Mouse (Mus musculus): ENCODE data around the gene Sowaha. TPM values are rescaled to one million over a fixed set of nuclear protein-coding genes. Genes with fewer than 3 reads are reported as not detected.
"Not testable (repeated sequence)": the region's sequence is repeated elsewhere in the genome, so short reads cannot be mapped to it uniquely, and the experiment has no call there.

Gene Sowaha
- polyA plus RNA-seq, 1 experiment from 2014 or later, result 0.13 TPM

DNA sequence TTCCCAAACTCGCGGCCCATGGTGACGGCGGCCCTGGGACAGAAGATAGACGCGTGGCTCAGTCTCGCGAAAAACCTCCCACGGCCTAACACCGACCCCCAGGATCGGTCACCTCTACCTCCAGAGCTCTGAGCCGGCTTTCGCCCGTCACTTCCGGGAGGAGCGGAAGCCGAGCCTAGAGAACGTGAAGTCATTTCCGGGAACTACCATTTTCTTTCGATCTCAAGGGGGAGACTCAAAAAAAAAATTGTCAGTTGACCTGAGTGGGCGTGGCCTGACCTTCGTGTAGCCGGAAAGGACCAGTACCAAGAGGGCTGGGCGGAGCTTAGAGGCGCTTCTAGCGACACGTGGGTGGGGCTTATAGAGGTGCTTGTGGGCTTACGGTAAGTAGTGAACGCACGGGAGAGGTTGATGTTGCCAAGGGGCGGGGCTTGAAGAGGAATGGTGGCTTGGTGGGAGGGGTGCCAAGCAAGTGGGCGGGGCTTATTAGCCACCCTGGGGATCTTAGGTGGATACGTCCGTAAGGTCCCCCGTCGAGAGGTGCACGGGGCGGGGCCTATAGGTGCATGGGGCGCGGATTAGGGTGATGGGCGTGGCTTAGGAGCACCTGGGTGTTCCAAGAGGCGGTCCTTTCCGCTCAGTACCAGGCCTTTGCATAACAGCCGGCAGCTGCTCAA, 49.3 kb downstream of the Sowaha start, which contains the start of the genes Uqcrq and Gdf9:
Gene Uqcrq (minus strand): TSS at position 162 of the 677 bp plus-strand sequence.
Gene Gdf9 (plus strand): TSS at position 354 of the 677 bp plus-strand sequence.
- no peaks in the 10 kb centered on the region for H3K27me3 ChIP-seq (ENCODE audit: control insufficient read depth, insufficient read depth, low read length)
- WGBS, result under 1% methylated on average over 44 of the region's 44 CpGs
- H3K4me1 ChIP-seq (ENCODE audit: control insufficient read depth, insufficient read depth, low read length), result peaks cover 10% of the 10 kb centered on the region
- peak within 1 kb of the TSS; percentile 79 for H3K9ac ChIP-seq (replicated peaks; ENCODE audit: low read depth, low read length)
- H3K4me3 ChIP-seq (ENCODE audit: low read depth, low read length), result peak within 1 kb of the TSS; percentile 89
- peak within 1 kb of the TSS; percentile 74 for H3K4me2 ChIP-seq (replicated peaks; ENCODE audit: low read depth, low read length)
- ATAC-seq (ENCODE audit: insufficient number of reproducible peaks, insufficient read depth, low FRiP score, low read depth), result peak; percentile 95
- peak within 1 kb of the TSS; percentile 62; the same call in 1 of the 2 replicates for H3K27ac ChIP-seq (ENCODE audit: low read length)
- no peaks in the 10 kb centered on the region for H3K9me3 ChIP-seq (ENCODE audit: control insufficient read depth, low read depth, low read length)
- H3K36me3 ChIP-seq (ENCODE audit: control insufficient read depth, insufficient read depth, low read length), result peaks cover 5% of the 10 kb centered on the region; the same call in 1 of the 2 replicates

- ATAC-seq (ENCODE audit: insufficient number of reproducible peaks, insufficient read depth, low FRiP score, low read depth), result no peak; the same call in 1 of the 2 replicates
- WGBS, result under 1% methylated on average over 34 of the region's 34 CpGs
- H3K9me3 ChIP-seq (ENCODE audit: control insufficient read depth, low read depth, low read length), result no peaks in the 10 kb centered on the region
Observed at GRCm38 (mm10) chr11:53430300-53430669, 49.8 kb downstream of the Sowaha start.

DNA sequence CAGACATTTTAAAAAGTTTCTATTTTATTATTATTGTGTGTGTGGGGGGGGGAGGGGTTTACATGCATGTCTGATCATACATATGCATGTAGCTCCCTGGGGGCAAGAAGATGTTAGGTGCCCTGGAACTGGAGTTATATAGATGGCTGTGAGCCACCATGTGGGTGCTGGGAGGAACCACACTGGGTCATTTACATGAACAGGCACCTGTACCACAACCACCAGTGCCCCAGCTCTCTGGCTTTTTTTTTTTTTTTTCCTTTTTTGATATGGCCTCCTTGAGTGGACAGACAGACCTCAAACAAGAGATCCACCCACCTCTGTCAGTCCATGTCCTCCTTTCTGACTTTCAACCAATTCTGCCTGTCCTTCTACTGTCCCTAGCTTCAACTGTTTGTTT, 50.9 kb downstream of the Sowaha start:
- peaks cover 10% of the 10 kb centered on the region for H3K4me1 ChIP-seq (ENCODE audit: control insufficient read depth, insufficient read depth, low read length)
- no peak for ATAC-seq (ENCODE audit: insufficient number of reproducible peaks, insufficient read depth, low FRiP score, low read depth)
- H3K36me3 ChIP-seq (ENCODE audit: control insufficient read depth, insufficient read depth, low read length), result peaks cover 5% of the 10 kb centered on the region; the same call in 1 of the 2 replicates
- no peaks in the 10 kb centered on the region for H3K9me3 ChIP-seq (ENCODE audit: control insufficient read depth, low read depth, low read length)
- no peak overlapping the region for H3K9ac ChIP-seq (replicated peaks; ENCODE audit: low read depth, low read length)
- H3K27me3 ChIP-seq (ENCODE audit: control insufficient read depth, insufficient read depth, low read length), result no peaks in the 10 kb centered on the region
- no peak overlapping the region for H3K27ac ChIP-seq (ENCODE audit: low read length)
- H3K4me2 ChIP-seq (replicated peaks; ENCODE audit: low read depth, low read length), result peak overlapping the region; percentile 74; the same call in 1 of the 2 replicates
- no peak overlapping the region; the same call in 1 of the 2 replicates for H3K4me3 ChIP-seq (ENCODE audit: low read depth, low read length)

More at GRCm38 (mm10) chr11:53430300-53430669, 49.8 kb downstream of the Sowaha start:
- Histone ChIP-seq H3K4me1 (ENCODE audit: control insufficient read depth, insufficient read depth, low read length) (peaks cover 10% of the 10 kb centered on the region), H3K27ac (ENCODE audit: low read length) (peak overlapping the region; percentile 62; the same call in 1 of the 2 replicates), H3K9ac (replicated peaks; ENCODE audit: low read depth, low read length) (peak overlapping the region; percentile 79), H3K36me3 (ENCODE audit: control insufficient read depth, insufficient read depth, low read length) (peaks cover 5% of the 10 kb centered on the region; the same call in 1 of the 2 replicates), H3K4me3 (ENCODE audit: low read depth, low read length) (peak overlapping the region; percentile 89), H3K27me3 (ENCODE audit: control insufficient read depth, insufficient read depth, low read length) (no peaks in the 10 kb centered on the region), H3K4me2 (replicated peaks; ENCODE audit: low read depth, low read length) (peak overlapping the region; percentile 74)

DNA sequence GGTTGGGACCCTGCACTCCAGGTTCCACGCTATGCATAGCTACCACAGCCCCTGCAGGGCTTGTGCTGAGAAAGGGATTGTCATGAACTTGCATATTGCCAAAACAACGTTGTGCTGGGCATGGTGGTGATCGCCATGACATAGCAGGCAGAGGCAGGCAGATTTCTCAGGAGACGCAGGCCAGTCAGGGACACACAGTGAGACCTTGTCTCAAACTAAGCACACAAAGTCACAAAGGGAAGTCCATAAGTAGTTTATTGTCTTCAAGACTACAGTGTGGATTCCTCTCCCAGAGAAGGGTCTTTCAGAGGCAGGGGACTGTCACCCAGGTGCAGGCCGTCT, 51.4 kb downstream of the Sowaha start:
- ATAC-seq (ENCODE audit: insufficient number of reproducible peaks, insufficient read depth, low FRiP score, low read depth), result no peak
- Histone ChIP-seq H3K9ac (replicated peaks; ENCODE audit: low read depth, low read length) (no peak overlapping the region), H3K36me3 (ENCODE audit: control insufficient read depth, insufficient read depth, low read length) (peaks cover 5% of the 10 kb centered on the region; the same call in 1 of the 2 replicates), H3K4me1 (ENCODE audit: control insufficient read depth, insufficient read depth, low read length) (peaks cover 10% of the 10 kb centered on the region), H3K4me3 (ENCODE audit: low read depth, low read length) (no peak overlapping the region), H3K4me2 (replicated peaks; ENCODE audit: low read depth, low read length) (no peak overlapping the region), H3K27me3 (ENCODE audit: control insufficient read depth, insufficient read depth, low read length) (no peaks in the 10 kb centered on the region), H3K9me3 (ENCODE audit: control insufficient read depth, low read depth, low read length) (no peaks in the 10 kb centered on the region), H3K27ac (ENCODE audit: low read length) (no peak overlapping the region)
- 96% methylated on average over 5 of the region's 5 CpGs for WGBS

- 85% methylated on average over 3 of the region's 3 CpGs for WGBS
- Histone ChIP-seq H3K4me3 (ENCODE audit: low read depth, low read length) (no peak overlapping the region), H3K9ac (replicated peaks; ENCODE audit: low read depth, low read length) (no peak overlapping the region), H3K36me3 (ENCODE audit: control insufficient read depth, insufficient read depth, low read length) (peaks cover 5% of the 10 kb centered on the region; the same call in 1 of the 2 replicates), H3K4me2 (replicated peaks; ENCODE audit: low read depth, low read length) (no peak overlapping the region), H3K27me3 (ENCODE audit: control insufficient read depth, insufficient read depth, low read length) (no peaks in the 10 kb centered on the region), H3K27ac (ENCODE audit: low read length) (no peak overlapping the region), H3K9me3 (ENCODE audit: control insufficient read depth, low read depth, low read length) (no peaks in the 10 kb centered on the region), H3K4me1 (ENCODE audit: control insufficient read depth, insufficient read depth, low read length) (peaks cover 10% of the 10 kb centered on the region)
- ATAC-seq (ENCODE audit: insufficient number of reproducible peaks, insufficient read depth, low FRiP score, low read depth), result no peak
Observed at GRCm38 (mm10) chr11:53427993-53428715, 51.9 kb downstream of the Sowaha start.

- ATAC-seq (ENCODE audit: insufficient number of reproducible peaks, insufficient read depth, low FRiP score, low read depth); H3K9ac ChIP-seq (replicated peaks; ENCODE audit: low read depth, low read length): not testable (repeated sequence)
- WGBS, result 90% methylated on average over 3 of the region's 3 CpGs
Observed at GRCm38 (mm10) chr11:53426914-53427313, 53.2 kb downstream of the Sowaha start.

More at GRCm38 (mm10) chr11:53426914-53427313, 53.2 kb downstream of the Sowaha start:
- H3K27ac ChIP-seq (ENCODE audit: low read length); H3K36me3 ChIP-seq (ENCODE audit: control insufficient read depth, insufficient read depth, low read length); H3K4me2 ChIP-seq (replicated peaks; ENCODE audit: low read depth, low read length); H3K4me3 ChIP-seq (ENCODE audit: low read depth, low read length); H3K4me1 ChIP-seq (ENCODE audit: control insufficient read depth, insufficient read depth, low read length); H3K9me3 ChIP-seq (ENCODE audit: control insufficient read depth, low read depth, low read length); H3K27me3 ChIP-seq (ENCODE audit: control insufficient read depth, insufficient read depth, low read length): not testable (repeated sequence)

Other genes starting within 250 kb of the Sowaha start
- 81.0 and 84.6 TPM in 2 replicates for gene Hspa4, start 179.8 kb downstream of the Sowaha start, polyA plus RNA-seq (2014; fragmentation: Nextera tagmentation; extraction: Ambion mirVana)
- gene Zcchc10, start 155.6 kb downstream of the Sowaha start, polyA plus RNA-seq (2014; fragmentation: Nextera tagmentation; extraction: Ambion mirVana), result 24.0 and 25.9 TPM in 2 replicates
- gene Aff4, start 129.4 kb downstream of the Sowaha start, polyA plus RNA-seq (2014; fragmentation: Nextera tagmentation; extraction: Ambion mirVana), result 88.9 and 93.6 TPM in 2 replicates
- 0.88 TPM in 1 of 2 replicates, not detected in the other for gene Leap2, start 57.1 kb downstream of the Sowaha start, polyA plus RNA-seq (2014; fragmentation: Nextera tagmentation; extraction: Ambion mirVana)
- 477 and 521 TPM in 2 replicates for gene Uqcrq, start 49.4 kb downstream of the Sowaha start, polyA plus RNA-seq (2014; fragmentation: Nextera tagmentation; extraction: Ambion mirVana)
- gene Gdf9, start 49.3 kb downstream of the Sowaha start, polyA plus RNA-seq (2014; fragmentation: Nextera tagmentation; extraction: Ambion mirVana), result 1.7 and 2.2 TPM in 2 replicates
- gene Gm10447, start 23.2 kb downstream of the Sowaha start, polyA plus RNA-seq (2014; fragmentation: Nextera tagmentation; extraction: Ambion mirVana), result 0.13 and 0.14 TPM in 2 replicates
- 0.98 and 1.1 TPM in 2 replicates for gene Shroom1, start 23.1 kb downstream of the Sowaha start, polyA plus RNA-seq (2014; fragmentation: Nextera tagmentation; extraction: Ambion mirVana)
- gene Gm9837, start 9.8 kb downstream of the Sowaha start, polyA plus RNA-seq (2014; fragmentation: Nextera tagmentation; extraction: Ambion mirVana), result not detected in 2 replicates
- not detected in 2 replicates for gene Gm9945, start 108 bp downstream of the Sowaha start, polyA plus RNA-seq (2014; fragmentation: Nextera tagmentation; extraction: Ambion mirVana)
- 24.5 and 26.1 TPM in 2 replicates for gene Sept8, start 39.0 kb upstream of the Sowaha start, polyA plus RNA-seq (2014; fragmentation: Nextera tagmentation; extraction: Ambion mirVana)
- gene Kif3a, start 87.1 kb upstream of the Sowaha start, polyA plus RNA-seq (2014; fragmentation: Nextera tagmentation; extraction: Ambion mirVana), result 75.2 and 77.5 TPM in 2 replicates
- gene Il4, start 138.4 kb upstream of the Sowaha start, polyA plus RNA-seq (2014; fragmentation: Nextera tagmentation; extraction: Ambion mirVana), result 2.1 and 2.2 TPM in 2 replicates
- not detected in 2 replicates for gene Il13, start 154.4 kb upstream of the Sowaha start, polyA plus RNA-seq (2014; fragmentation: Nextera tagmentation; extraction: Ambion mirVana)
- 28.9 and 32.8 TPM in 2 replicates for gene Rad50, start 227.0 kb upstream of the Sowaha start, polyA plus RNA-seq (2014; fragmentation: Nextera tagmentation; extraction: Ambion mirVana)
- gene Il5, start 240.5 kb upstream of the Sowaha start, polyA plus RNA-seq (2014; fragmentation: Nextera tagmentation; extraction: Ambion mirVana), result not detected in 2 replicates

All from stomach, embryonic 14.5 days (tissue).